Mouse (Mus musculus): ENCODE measurements around the gene Dpep2nb. TPM values are rescaled to one million over a fixed set of nuclear protein-coding genes. Genes with fewer than 3 reads are reported as not detected.
"Not testable (repeated sequence)": the region's sequence is repeated elsewhere in the genome, so short reads cannot be mapped to it uniquely, and the experiment has no call there.

Dpep2nb gene
- polyA plus RNA-seq, 1 experiment from 2014 or later, result 0.29 TPM

DNA sequence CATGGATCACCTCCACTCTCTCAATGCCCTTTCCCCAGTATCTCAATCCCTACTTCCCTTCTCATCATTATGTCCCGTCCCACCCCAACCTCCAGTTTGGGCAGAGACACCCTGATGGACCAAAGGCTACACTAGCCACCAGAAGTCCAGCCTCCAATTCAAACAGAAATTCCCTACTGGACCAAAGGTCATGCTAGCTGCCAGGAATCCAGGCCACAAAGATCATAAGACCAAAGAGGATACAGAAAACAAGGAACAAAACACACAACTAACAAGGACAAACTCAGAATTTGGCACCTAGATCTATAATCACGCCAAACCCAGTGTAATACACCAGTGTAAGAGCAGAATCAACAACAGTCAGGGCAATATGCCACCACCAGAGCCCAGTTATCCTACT is 6.8 kb downstream of the Dpep2nb start:
- Histone ChIP-seq H3K27ac (ENCODE audit: low read length) (no peak overlapping the region), H3K9me3 (ENCODE audit: control insufficient read depth, low read depth, low read length) (no peaks in the 10 kb centered on the region), H3K4me1 (ENCODE audit: control insufficient read depth, insufficient read depth, low read length) (no peaks in the 10 kb centered on the region), H3K4me2 (replicated peaks; ENCODE audit: low read depth, low read length) (no peak overlapping the region), H3K36me3 (ENCODE audit: control insufficient read depth, insufficient read depth, low read length) (no peaks in the 10 kb centered on the region), H3K4me3 (ENCODE audit: low read depth, low read length) (no peak overlapping the region), H3K9ac (replicated peaks; ENCODE audit: low read depth, low read length) (no peak overlapping the region), H3K27me3 (ENCODE audit: control insufficient read depth, insufficient read depth, low read length) (no peaks in the 10 kb centered on the region)
- ATAC-seq (ENCODE audit: insufficient number of reproducible peaks, insufficient read depth, low FRiP score, low read depth), result no peak
- 88% methylated on average over 2 of the region's 2 CpGs for WGBS

DNA sequence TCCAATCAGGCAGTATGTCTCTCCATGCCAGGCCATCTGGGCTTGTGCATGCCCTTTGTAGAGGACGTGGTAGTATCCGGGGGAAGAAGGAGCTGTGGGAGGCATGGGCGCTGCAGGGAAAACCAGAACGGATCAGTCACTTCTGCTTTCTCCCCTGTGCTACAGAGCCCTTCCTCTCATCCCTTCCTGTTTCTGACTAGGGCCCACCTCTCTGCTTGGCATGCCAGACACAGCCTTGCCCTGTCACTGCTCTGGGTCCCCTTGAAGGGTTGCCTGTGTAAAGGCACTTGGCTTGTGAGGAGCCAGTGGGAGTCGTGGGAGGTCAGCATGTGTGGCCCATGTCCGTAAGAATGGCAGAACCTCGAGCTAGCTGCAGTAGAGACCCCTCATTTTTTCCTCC is 9.4 kb downstream of the Dpep2nb start:
- H3K36me3 ChIP-seq (ENCODE audit: control insufficient read depth, insufficient read depth, low read length), result no peaks in the 10 kb centered on the region
- no peak for ATAC-seq (ENCODE audit: insufficient number of reproducible peaks, insufficient read depth, low FRiP score, low read depth)
- H3K4me2 ChIP-seq (replicated peaks; ENCODE audit: low read depth, low read length), result no peak overlapping the region
- no peaks in the 10 kb centered on the region for H3K9me3 ChIP-seq (ENCODE audit: control insufficient read depth, low read depth, low read length)
- no peaks in the 10 kb centered on the region for H3K27me3 ChIP-seq (ENCODE audit: control insufficient read depth, insufficient read depth, low read length)
- no peak overlapping the region for H3K27ac ChIP-seq (ENCODE audit: low read length)
- H3K4me1 ChIP-seq (ENCODE audit: control insufficient read depth, insufficient read depth, low read length), result 0 out of 2 replicates have a peak, but pooled peaks cover 2% of the 10 kb centered on the region
- no peak overlapping the region for H3K4me3 ChIP-seq (ENCODE audit: low read depth, low read length)
- no peak overlapping the region for H3K9ac ChIP-seq (replicated peaks; ENCODE audit: low read depth, low read length)
- WGBS, result 61% methylated on average over 7 of the region's 7 CpGs

DNA sequence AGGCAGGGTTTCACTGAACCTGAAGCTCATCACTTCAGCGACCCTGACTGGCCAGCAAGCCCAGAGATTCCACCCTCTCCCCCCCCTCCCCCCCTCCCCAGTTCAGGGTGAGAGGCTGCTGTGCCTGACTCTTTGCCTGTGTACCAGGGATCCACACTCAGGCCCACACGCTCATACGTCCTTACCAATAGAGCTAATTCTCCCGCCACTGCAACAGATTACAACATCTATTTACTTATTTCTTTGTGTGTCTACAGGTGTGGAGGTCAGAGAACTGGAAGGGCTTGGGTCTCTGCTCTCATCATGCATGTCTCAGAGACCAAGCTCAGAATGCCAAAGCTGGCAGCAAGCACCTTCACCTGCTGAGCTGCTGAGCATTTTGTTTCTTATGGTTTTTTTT is 12.5 kb downstream of the Dpep2nb start:
- H3K27me3 ChIP-seq (ENCODE audit: control insufficient read depth, insufficient read depth, low read length), result no peaks in the 10 kb centered on the region

DNA sequence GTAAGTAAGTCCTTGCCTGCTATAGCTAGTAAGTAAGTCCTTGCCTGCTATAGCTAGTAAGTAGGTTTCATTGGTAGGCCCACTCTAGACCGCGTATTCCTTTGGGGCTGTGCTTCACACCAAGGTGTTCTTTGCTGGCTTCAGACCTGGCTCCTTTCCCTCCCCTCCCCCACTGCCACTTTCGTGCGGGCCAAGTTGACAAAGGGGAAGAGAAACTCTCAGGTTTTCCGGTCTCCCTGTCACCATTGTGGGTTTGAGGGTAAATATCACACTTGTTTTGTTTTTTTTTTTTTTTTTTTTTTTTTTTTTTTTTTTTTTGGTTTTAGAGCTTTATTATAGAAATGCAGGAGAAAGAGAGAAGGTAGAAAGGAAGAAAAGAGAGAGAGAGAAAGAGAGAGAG is 13.3 kb downstream of the Dpep2nb start:
- Histone ChIP-seq H3K27ac (ENCODE audit: low read length) (no peak overlapping the region), H3K4me3 (ENCODE audit: low read depth, low read length) (no peak overlapping the region), H3K36me3 (ENCODE audit: control insufficient read depth, insufficient read depth, low read length) (no peaks in the 10 kb centered on the region), H3K9me3 (ENCODE audit: control insufficient read depth, low read depth, low read length) (no peaks in the 10 kb centered on the region), H3K4me2 (replicated peaks; ENCODE audit: low read depth, low read length) (no peak overlapping the region), H3K4me1 (ENCODE audit: control insufficient read depth, insufficient read depth, low read length) (0 out of 2 replicates have a peak, but pooled peaks cover 5% of the 10 kb centered on the region), H3K27me3 (ENCODE audit: control insufficient read depth, insufficient read depth, low read length) (no peaks in the 10 kb centered on the region), H3K9ac (replicated peaks; ENCODE audit: low read depth, low read length) (no peak overlapping the region)
- WGBS, result 44% methylated on average over 5 of the region's 5 CpGs
- ATAC-seq (ENCODE audit: insufficient number of reproducible peaks, insufficient read depth, low FRiP score, low read depth), result no peak

More for the DNA sequence above, 12.5 kb downstream of the Dpep2nb start:
- ATAC-seq (ENCODE audit: insufficient number of reproducible peaks, insufficient read depth, low FRiP score, low read depth), result no peak
- no peak overlapping the region for H3K27ac ChIP-seq (ENCODE audit: low read length)
- no peak overlapping the region for H3K9ac ChIP-seq (replicated peaks; ENCODE audit: low read depth, low read length)
- H3K36me3 ChIP-seq (ENCODE audit: control insufficient read depth, insufficient read depth, low read length), result no peaks in the 10 kb centered on the region
- H3K9me3 ChIP-seq (ENCODE audit: control insufficient read depth, low read depth, low read length), result no peaks in the 10 kb centered on the region
- no peak overlapping the region for H3K4me2 ChIP-seq (replicated peaks; ENCODE audit: low read depth, low read length)
- 50% methylated on average over 4 of the region's 4 CpGs for WGBS
- no peak overlapping the region for H3K4me3 ChIP-seq (ENCODE audit: low read depth, low read length)
- 0 out of 2 replicates have a peak, but pooled peaks cover 5% of the 10 kb centered on the region for H3K4me1 ChIP-seq (ENCODE audit: control insufficient read depth, insufficient read depth, low read length)

DNA sequence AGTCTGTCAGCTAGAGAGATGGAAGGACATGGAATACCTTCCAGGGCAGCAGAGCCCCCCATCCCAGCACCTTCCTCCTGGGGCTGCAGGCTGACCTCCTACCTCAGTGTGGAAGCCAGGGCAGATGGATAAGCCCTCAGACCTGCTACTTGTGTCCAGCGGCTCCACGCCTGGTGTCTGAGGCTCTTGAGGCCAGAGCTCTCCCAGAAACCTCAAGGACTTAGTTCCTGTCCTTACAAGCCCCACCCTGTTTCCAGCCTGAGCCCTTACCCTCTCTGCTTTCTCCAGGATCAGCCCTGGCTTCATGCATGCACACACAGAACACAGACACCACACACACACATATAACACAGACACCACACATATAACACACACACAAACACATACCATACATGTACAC is 14.2 kb downstream of the Dpep2nb start:
- WGBS, result 95% methylated on average over 2 of the region's 2 CpGs
- no peak for ATAC-seq (ENCODE audit: insufficient number of reproducible peaks, insufficient read depth, low FRiP score, low read depth)
- Histone ChIP-seq H3K4me3 (ENCODE audit: low read depth, low read length) (no peak overlapping the region), H3K27me3 (ENCODE audit: control insufficient read depth, insufficient read depth, low read length) (no peaks in the 10 kb centered on the region), H3K36me3 (ENCODE audit: control insufficient read depth, insufficient read depth, low read length) (no peaks in the 10 kb centered on the region), H3K4me1 (ENCODE audit: control insufficient read depth, insufficient read depth, low read length) (0 out of 2 replicates have a peak, but pooled peaks cover 5% of the 10 kb centered on the region), H3K9me3 (ENCODE audit: control insufficient read depth, low read depth, low read length) (no peaks in the 10 kb centered on the region), H3K4me2 (replicated peaks; ENCODE audit: low read depth, low read length) (no peak overlapping the region), H3K9ac (replicated peaks; ENCODE audit: low read depth, low read length) (no peak overlapping the region), H3K27ac (ENCODE audit: low read length) (no peak overlapping the region)

DNA sequence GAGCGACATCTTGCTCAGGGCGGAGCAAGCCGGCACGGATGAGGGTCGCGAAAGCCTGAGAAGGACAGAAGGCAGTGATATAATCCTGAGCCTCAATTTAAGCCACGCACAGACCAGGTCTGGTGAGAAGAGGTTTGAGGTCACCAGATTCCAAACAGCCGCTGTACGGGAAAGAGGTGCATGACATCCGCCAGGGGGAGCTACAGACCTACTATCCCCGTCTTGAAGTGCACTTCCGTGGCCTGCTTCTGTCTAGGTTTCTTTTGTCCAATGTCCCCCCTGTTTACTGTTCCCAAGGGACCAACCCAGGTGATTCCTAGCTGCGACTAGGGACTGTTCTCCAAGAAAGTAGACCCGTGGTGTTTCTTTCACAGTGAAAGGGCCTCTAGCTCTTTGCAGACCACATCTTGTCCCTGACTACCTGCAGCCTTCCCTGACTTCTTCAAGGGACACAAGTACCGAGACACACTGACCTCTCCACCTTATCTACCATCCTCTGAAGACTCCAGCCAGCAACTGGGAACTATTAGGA is 14.9 kb downstream of the Dpep2nb start, which contains the start of gene Dus2:
Gene Dus2, plus strand, starts transcription at position 482 of the 532 bp plus-strand sequence.
- H3K36me3 ChIP-seq (ENCODE audit: control insufficient read depth, insufficient read depth, low read length), result no peaks in the 10 kb centered on the region
- no peaks in the 10 kb centered on the region for H3K9me3 ChIP-seq (ENCODE audit: control insufficient read depth, low read depth, low read length)
- H3K27ac ChIP-seq (ENCODE audit: low read length), result no peak within 1 kb of the TSS
- H3K4me3 ChIP-seq (ENCODE audit: low read depth, low read length), result no peak within 1 kb of the TSS
- no peak within 1 kb of the TSS for H3K9ac ChIP-seq (replicated peaks; ENCODE audit: low read depth, low read length)
- 0 out of 2 replicates have a peak within 1 kb of the TSS, but pooled peaks have one; percentile 14 for H3K4me2 ChIP-seq (replicated peaks; ENCODE audit: low read depth, low read length)
- 9% methylated on average over 15 of the region's 15 CpGs for WGBS
- peak; percentile 58; the same call in 1 of the 2 replicates for ATAC-seq (ENCODE audit: insufficient number of reproducible peaks, insufficient read depth, low FRiP score, low read depth)
- 0 out of 2 replicates have a peak, but pooled peaks cover 5% of the 10 kb centered on the region for H3K4me1 ChIP-seq (ENCODE audit: control insufficient read depth, insufficient read depth, low read length)
- no peaks in the 10 kb centered on the region for H3K27me3 ChIP-seq (ENCODE audit: control insufficient read depth, insufficient read depth, low read length)

DNA sequence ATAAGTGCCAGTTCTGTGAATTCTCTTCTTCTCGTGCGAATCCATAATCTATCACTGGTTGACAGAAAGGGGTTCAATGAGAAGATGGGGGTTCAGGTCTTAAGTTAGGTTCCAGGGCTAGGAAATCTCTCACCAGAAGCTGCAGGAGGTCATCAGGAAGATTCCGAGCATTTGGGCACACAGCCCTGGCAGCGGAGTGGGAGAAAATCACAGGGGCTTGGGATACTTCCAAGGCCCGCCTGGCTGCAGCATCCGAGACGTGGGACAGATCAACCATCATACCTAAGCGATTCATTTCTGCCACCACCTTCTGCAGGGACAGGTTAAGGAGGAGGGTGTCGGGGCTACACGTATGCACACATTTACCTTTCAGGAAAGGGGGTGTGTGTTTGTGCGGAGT is 17.2 kb downstream of the Dpep2nb start:
- Histone ChIP-seq H3K4me3 (ENCODE audit: low read depth, low read length) (no peak overlapping the region), H3K36me3 (ENCODE audit: control insufficient read depth, insufficient read depth, low read length) (no peaks in the 10 kb centered on the region), H3K9ac (replicated peaks; ENCODE audit: low read depth, low read length) (no peak overlapping the region), H3K4me2 (replicated peaks; ENCODE audit: low read depth, low read length) (no peak overlapping the region), H3K9me3 (ENCODE audit: control insufficient read depth, low read depth, low read length) (no peaks in the 10 kb centered on the region), H3K27me3 (ENCODE audit: control insufficient read depth, insufficient read depth, low read length) (no peaks in the 10 kb centered on the region), H3K27ac (ENCODE audit: low read length) (no peak overlapping the region), H3K4me1 (ENCODE audit: control insufficient read depth, insufficient read depth, low read length) (0 out of 2 replicates have a peak, but pooled peaks cover 5% of the 10 kb centered on the region)
- 86% methylated on average over 11 of the region's 11 CpGs for WGBS
- no peak for ATAC-seq (ENCODE audit: insufficient number of reproducible peaks, insufficient read depth, low FRiP score, low read depth)

DNA sequence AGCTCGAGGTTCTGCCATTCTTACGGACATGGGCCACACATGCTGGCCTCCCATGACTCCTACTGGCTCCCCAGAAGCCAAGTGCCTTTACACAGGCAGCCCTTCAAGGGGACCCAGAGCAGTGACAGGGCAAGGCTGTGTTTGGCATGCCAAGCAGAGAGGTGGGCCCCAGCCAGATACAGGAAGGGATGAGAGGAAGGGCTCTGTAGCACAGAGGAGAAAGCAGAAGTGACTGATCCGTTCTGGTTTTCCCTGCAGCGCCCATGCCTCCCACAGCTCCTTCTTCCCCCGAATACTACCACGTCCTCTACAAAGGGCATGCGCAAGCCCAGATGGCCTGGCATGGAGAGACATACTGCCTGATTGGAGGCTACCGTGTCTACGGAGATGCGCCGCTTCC is 22.4 kb downstream of the Dpep2nb start:
- not testable (repeated sequence) for H3K27ac ChIP-seq (ENCODE audit: low read length); H3K4me1 ChIP-seq (ENCODE audit: control insufficient read depth, insufficient read depth, low read length); H3K27me3 ChIP-seq (ENCODE audit: control insufficient read depth, insufficient read depth, low read length); H3K36me3 ChIP-seq (ENCODE audit: control insufficient read depth, insufficient read depth, low read length); H3K9ac ChIP-seq (replicated peaks; ENCODE audit: low read depth, low read length); H3K9me3 ChIP-seq (ENCODE audit: control insufficient read depth, low read depth, low read length); H3K4me3 ChIP-seq (ENCODE audit: low read depth, low read length); ATAC-seq (ENCODE audit: insufficient number of reproducible peaks, insufficient read depth, low FRiP score, low read depth); H3K4me2 ChIP-seq (replicated peaks; ENCODE audit: low read depth, low read length)
- 76% methylated on average over 11 of the region's 11 CpGs for WGBS

DNA sequence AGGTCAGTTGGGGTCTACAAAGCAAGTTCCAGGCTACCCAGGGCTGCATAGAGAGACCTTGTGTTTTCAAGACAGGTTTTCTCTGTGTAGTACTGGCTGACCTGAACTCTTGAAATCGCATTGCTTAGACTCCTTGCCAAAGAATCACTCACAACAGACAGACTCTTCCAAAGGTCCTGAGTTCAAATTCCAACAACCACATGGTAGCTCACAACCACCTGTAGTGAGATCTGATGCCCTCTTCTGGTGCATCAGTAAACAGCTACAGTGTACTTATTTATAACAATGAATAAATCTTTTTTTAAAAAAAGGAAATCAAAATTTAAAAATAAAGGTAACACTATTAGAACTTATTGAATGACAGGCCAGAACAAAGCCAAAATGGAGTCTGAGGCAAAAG is 24.6 kb downstream of the Dpep2nb start:
- Histone ChIP-seq H3K36me3 (ENCODE audit: control insufficient read depth, insufficient read depth, low read length) (no peaks in the 10 kb centered on the region), H3K27me3 (ENCODE audit: control insufficient read depth, insufficient read depth, low read length) (no peaks in the 10 kb centered on the region), H3K27ac (ENCODE audit: low read length) (no peak overlapping the region), H3K9ac (replicated peaks; ENCODE audit: low read depth, low read length) (no peak overlapping the region), H3K9me3 (ENCODE audit: control insufficient read depth, low read depth, low read length) (no peaks in the 10 kb centered on the region), H3K4me2 (replicated peaks; ENCODE audit: low read depth, low read length) (no peak overlapping the region), H3K4me3 (ENCODE audit: low read depth, low read length) (no peak overlapping the region), H3K4me1 (ENCODE audit: control insufficient read depth, insufficient read depth, low read length) (no peaks in the 10 kb centered on the region)
- ATAC-seq (ENCODE audit: insufficient number of reproducible peaks, insufficient read depth, low FRiP score, low read depth), result no peak
- WGBS, result 95% methylated on average over 1 of the region's 1 CpGs
